Mouse (Mus musculus) hindbrain, embryonic 10.5 days (tissue): ENCODE data around the gene Gm7534. TPM values are rescaled to one million over a fixed set of nuclear protein-coding genes. Genes with fewer than 3 reads are reported as not detected.

Source experiments
- DNase-seq: peaks from one replicate; pipeline ENCODE4 v3.0.0-alpha.2; 2017; ENCODE audit warnings: low spot score
- H3K27ac ChIP-seq: fragments of 300-500 bp; sonication (generic); 2 replicates; pipeline ENCODE4 v1.5.1; 2016; ENCODE audit warnings: mild to moderate bottlenecking, moderate library complexity
- H3K27me3 ChIP-seq: fragments of 300-500 bp; sonication (generic); 2 replicates; pipeline ENCODE4 v1.6.1; 2016; ENCODE audit warnings: mild to moderate bottlenecking; ENCODE audit not compliant: poor library complexity, insufficient read depth, severe bottlenecking
- H3K36me3 ChIP-seq: fragments of 300-500 bp; sonication (generic); 2 replicates; pipeline ENCODE4 v1.6.1; 2016; ENCODE audit warnings: mild to moderate bottlenecking, moderate library complexity
- H3K4me1 ChIP-seq: fragments of 300-500 bp; sonication (generic); replicated peaks from 2 replicates; pipeline ENCODE4 v1.6.1; 2016; ENCODE audit warnings: mild to moderate bottlenecking
- H3K4me3 ChIP-seq: fragments of 300-500 bp; sonication (generic); 2 replicates; pipeline ENCODE4 v1.5.1; 2016; ENCODE audit warnings: mild to moderate bottlenecking, moderate library complexity
- H3K9me3 ChIP-seq: fragments of 300-500 bp; sonication (generic); 2 replicates; pipeline ENCODE4 v1.6.1; 2016; ENCODE audit warnings: mild to moderate bottlenecking, moderate library complexity
- WGBS: fragments of 180-500 bp; shearing (Covaris S2); methylation state at CpG from one replicate; pipeline ENCODE4 v1.1.7; 2016; 5-methylcytosine and 5-hydroxymethylcytosine counted together
- polyA plus RNA-seq: library from polyadenylated mRNA; unstranded; fragments of >200 nt; fragmentation: Nextera tagmentation; extraction: Ambion mirVana; gene quantifications from 2 replicates; pipeline ENCODE4 v1.2.1, GENCODE M21; 2016

Gene Gm7534
- not detected in 2 replicates for polyA plus RNA-seq

DNA sequence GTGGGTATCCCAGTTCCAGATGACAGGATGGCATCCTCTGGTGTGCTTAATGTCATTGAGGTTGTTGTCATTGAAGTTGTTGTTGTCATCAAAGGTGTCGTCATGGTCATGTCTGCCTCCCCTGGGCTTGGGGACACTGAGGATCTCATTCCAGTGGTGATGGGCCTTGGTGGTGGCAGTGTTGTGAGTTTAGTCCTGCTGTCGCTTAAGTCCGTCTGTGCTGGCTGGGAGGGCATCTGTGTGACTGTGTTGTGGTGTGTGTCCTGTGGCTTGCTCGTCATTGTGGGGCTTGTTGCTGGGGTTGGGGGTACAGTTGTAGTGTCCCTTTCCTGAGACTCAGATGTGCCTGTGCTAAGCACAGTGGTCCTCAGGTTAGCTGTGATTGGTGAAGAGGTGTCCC lies at the start of gene Gm7534:
Gene Gm7534, minus strand, starts transcription at position 101 of the 400 bp plus-strand sequence.
- H3K4me1 ChIP-seq = peaks cover 7% of the 10 kb centered on the region; the same call in 1 of the 2 replicates
- WGBS = 91% methylated on average over 4 of the region's 4 CpGs
- H3K4me3 ChIP-seq = no peak within 1 kb of the TSS
- no peaks in the 10 kb centered on the region for H3K9me3 ChIP-seq
- no peaks in the 10 kb centered on the region for H3K36me3 ChIP-seq
- H3K27me3 ChIP-seq = no peaks in the 10 kb centered on the region
- no peak within 1 kb of the TSS for H3K27ac ChIP-seq
- DNase-seq = no peak

DNA sequence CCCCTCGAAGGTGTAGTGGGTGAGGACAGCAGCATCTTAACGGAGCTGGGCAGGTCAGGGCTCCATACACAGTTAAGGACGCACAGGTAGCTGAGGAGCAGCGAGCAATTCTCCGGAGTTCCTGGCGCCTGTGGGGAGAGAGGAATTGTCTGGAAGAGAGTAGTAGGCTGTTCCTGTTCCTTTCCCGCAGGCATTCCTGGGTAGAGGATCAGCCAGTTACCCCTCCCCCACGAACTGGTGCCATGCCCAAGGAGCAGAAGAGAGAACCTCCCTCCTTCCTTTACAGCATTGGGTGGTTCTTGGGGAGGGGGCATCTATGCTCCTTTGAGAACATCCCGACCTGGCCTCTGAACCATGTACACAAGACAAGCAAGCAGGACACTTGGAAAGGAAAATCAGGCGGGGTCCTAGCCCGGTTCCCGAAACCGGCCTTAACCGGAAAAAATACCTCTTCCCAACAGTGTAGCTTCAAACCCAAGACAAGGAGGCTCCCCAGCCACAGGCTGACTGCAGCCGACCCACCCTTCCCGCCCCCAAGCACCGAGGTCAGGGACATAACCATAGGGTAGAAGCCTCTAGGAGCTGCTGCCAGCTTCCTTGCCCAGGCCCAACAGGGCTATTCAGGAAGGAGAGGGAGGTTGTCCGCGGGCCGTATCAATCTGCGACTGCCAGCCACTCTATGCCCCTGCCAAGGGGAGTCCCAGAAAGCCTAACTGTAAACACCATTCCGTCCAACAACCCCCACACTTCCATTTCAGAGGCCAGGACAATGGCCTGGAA lies 49.5 kb upstream of the Gm7534 start:
- Histone ChIP-seq H3K27ac (peak overlapping the region; percentile 86), H3K4me1 (peaks cover 99% of the 10 kb centered on the region), H3K4me3 (peak overlapping the region; percentile 58), H3K27me3 (peaks cover 89% of the 10 kb centered on the region), H3K9me3 (no peaks in the 10 kb centered on the region), H3K36me3 (no peaks in the 10 kb centered on the region)
- WGBS = 2% methylated on average over 22 of the region's 22 CpGs
- peak; percentile 42 for DNase-seq

DNA sequence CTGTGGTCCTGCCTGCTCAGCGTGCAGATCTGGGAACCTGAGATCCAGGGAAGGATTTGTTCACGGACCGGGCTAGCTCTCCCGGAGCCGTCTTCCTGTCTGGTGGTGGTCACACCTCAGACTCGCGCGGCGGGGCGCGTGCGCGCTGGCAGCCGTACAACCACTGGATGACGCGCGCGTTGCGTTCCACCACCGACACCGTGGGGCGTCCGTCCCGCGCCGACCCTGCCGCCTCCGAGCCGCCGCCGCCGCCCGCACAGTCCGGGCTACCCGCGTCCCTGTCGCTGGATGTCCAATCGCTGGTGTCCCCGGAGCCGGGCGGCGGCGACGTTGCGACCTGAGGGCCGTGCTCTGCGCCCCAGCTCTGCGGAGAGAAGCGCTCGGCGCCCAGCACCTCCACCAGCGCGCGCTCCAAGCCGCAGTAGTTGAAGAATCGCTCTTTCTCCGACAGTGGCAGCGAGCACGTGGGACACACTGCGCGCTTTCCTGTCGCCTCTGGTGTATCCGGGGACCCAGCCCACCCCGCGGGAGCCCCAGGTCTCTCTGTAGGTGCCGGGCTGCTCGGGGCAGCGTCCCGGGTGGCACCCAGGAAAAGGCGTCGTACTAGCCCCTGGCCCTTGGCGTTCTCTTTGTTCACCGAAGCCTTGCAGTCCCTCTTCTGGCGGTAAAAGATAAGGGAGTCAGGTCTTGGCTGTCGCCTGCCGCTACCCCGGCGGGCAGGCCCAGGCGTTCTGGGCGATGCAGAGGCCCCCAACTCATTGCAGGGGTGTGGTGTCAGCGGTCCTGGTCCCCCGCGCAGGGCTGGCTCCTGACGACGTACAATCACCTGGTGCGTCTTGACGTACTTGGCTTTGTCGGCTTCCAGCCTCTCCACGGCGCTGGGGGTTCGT lies 48.7 kb upstream of the Gm7534 start:
- Histone ChIP-seq H3K27me3 (peaks cover 98% of the 10 kb centered on the region), H3K36me3 (no peaks in the 10 kb centered on the region), H3K4me3 (peak overlapping the region; percentile 58), H3K27ac (peak overlapping the region; percentile 86), H3K9me3 (no peaks in the 10 kb centered on the region), H3K4me1 (peaks cover 97% of the 10 kb centered on the region)
- under 1% methylated on average over 91 of the region's 91 CpGs for whole genome bisulfite sequencing
- DNase-seq = peak; percentile 67

DNA sequence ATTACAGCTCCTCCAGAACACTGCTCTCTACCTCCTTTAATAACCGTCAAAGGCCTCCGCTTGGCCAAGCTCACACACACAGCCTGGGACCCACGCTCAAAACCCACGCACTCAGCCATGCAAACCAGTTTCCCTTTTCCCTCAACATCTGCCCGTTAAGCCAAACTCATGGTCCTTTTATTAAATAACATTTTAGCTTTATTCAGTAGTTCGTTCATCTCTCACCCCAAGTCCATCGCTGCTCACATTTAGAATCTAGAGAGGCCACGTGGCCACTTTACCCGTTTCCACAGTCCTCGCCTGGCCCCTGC lies 48.1 kb upstream of the Gm7534 start:
- H3K27ac ChIP-seq = peak overlapping the region; percentile 86
- peaks cover 97% of the 10 kb centered on the region for H3K4me1 ChIP-seq
- no peaks in the 10 kb centered on the region for H3K36me3 ChIP-seq
- DNase-seq = no peak
- 8% methylated on average over 10 of the region's 10 CpGs for WGBS
- H3K9me3 ChIP-seq = no peaks in the 10 kb centered on the region
- H3K27me3 ChIP-seq = peaks cover 100% of the 10 kb centered on the region
- peak overlapping the region; percentile 58 for H3K4me3 ChIP-seq

DNA sequence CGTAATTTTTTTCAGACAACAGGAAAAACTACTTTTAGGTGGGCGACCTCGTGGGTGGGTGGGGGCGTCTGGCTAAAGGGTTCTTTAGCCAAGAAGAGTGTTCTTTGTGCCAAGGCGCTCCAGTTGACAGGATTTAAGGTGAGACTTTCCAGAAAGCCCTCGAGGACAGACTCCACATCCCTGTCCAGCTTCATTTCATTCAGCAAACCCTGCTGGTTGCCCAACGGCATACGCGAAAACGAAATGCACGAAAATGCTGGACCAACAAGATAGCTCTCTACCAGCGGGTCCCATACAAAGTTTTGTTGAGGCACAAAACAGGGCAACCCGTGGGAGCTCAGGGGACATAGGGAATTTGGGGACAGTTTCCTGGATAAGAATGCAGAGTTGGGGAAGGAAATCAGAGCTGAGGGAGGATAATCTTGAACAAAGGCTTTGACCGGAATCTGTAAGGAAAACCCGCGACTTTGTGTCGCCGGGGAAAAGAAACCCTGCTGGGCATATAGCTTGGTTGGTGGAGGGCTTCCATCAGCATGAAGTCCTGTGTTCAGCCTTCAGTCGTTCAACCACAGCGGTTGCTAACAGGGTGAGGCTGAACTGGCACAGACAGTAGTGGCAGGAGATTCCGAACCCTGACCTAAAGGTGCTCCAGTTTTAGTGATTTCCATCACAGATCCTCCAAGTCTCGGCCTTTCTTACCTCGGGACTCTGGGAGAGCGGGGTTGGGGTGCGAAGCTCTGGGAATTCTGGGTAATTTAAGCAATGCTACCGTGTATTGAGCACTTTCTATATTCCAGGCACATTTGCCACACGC lies 47.5 kb upstream of the Gm7534 start:
- Histone ChIP-seq H3K4me3 (peak overlapping the region; percentile 58), H3K4me1 (peaks cover 97% of the 10 kb centered on the region), H3K9me3 (no peaks in the 10 kb centered on the region), H3K36me3 (no peaks in the 10 kb centered on the region), H3K27me3 (peaks cover 94% of the 10 kb centered on the region), H3K27ac (peak overlapping the region; percentile 86; the same call in 1 of the 2 replicates)
- 5% methylated on average over 27 of the region's 27 CpGs for WGBS
- DNase-seq = peak; percentile 40

DNA sequence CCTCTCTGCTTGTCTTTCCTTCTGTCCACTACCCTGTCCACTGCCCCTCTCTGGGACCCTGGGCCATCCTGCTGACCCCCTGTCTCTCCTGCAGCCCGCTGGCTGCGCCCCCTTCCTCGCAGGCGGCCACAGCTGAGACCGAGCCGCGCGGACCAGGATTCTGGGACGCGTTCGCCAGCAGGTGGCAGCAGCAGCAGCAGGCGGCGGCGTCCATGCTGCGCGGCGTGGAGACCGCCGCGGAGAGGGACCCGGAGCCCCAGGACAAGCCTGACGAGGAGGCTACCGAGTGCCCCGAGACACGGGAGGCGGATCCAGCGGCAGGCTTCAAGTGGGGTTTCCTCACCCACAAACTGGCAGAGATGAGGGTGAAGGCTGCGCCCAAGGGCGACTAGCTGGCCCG lies 46.8 kb upstream of the Gm7534 start:
- no peaks in the 10 kb centered on the region for H3K36me3 ChIP-seq
- peaks cover 87% of the 10 kb centered on the region for H3K27me3 ChIP-seq
- H3K27ac ChIP-seq = peak overlapping the region; percentile 60; the same call in 1 of the 2 replicates
- peak overlapping the region; percentile 58 for H3K4me3 ChIP-seq
- WGBS = 1% methylated on average over 30 of the region's 30 CpGs
- peak; percentile 83 for DNase-seq
- no peaks in the 10 kb centered on the region for H3K9me3 ChIP-seq
- peaks cover 96% of the 10 kb centered on the region for H3K4me1 ChIP-seq

DNA sequence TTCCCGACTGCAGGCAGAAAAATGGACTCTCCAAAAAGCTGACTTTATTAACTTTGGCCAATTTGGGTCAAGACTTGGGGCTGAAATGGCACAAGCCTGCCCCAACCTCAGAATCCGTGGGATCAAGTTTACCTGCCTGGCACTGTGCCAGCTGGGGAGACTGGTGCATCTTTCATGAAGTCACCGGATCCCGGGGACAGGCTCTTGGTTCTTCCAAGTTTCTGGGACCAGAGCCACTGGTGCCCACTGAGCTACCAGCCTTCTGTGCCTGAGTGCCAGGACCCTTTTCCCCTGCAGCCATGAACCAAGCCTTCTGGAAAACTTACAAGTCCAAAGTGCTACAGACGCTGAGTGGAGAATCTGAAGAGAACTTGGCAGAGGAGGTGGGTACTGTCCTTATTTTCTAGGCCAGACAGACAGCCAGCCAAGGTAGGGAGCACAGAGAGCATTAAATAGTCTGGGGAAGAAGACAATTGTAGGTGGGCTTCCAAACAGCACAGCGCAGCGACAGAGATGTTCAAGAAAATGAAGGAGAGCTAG lies 44.0 kb upstream of the Gm7534 start, which contains the start of gene Gm30191:
Gene Gm30191, plus strand, starts transcription at position 217 of the 540 bp plus-strand sequence.
- H3K36me3 ChIP-seq = peaks cover 10% of the 10 kb centered on the region
- 72% methylated on average over 7 of the region's 7 CpGs for WGBS
- no peak for DNase-seq
- no peaks in the 10 kb centered on the region for H3K9me3 ChIP-seq
- H3K4me1 ChIP-seq = peaks cover 80% of the 10 kb centered on the region
- peaks cover 59% of the 10 kb centered on the region for H3K27me3 ChIP-seq
- H3K27ac ChIP-seq = peak within 1 kb of the TSS; percentile 89
- H3K4me3 ChIP-seq = peak within 1 kb of the TSS; percentile 93

DNA sequence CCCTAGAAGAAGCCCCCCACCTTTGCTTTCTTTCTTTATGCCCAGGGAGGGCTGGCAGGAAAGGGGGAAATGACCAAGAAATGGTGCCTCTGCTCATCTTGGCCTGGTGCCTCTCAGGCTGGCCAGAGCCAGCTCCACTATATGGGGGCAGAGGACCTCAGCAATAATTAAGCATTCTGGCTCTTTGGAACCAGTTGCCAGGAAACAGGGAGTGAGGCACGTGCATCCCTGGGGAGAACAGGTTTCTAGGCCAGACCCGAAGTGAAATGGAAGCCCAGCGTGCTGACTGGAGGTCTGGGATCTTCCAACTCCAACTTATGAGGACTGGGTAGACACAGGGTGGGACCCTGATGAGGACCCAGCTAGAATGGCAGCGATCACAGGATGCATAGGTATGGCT lies 43.5 kb upstream of the Gm7534 start:
- Histone ChIP-seq H3K27me3 (peaks cover 53% of the 10 kb centered on the region), H3K4me3 (peak overlapping the region; percentile 93; the same call in 1 of the 2 replicates), H3K4me1 (peaks cover 75% of the 10 kb centered on the region), H3K27ac (peak overlapping the region; percentile 89; the same call in 1 of the 2 replicates), H3K36me3 (peaks cover 10% of the 10 kb centered on the region), H3K9me3 (no peaks in the 10 kb centered on the region)
- peak; percentile 31 for DNase-seq
- 29% methylated on average over 4 of the region's 4 CpGs for WGBS

DNA sequence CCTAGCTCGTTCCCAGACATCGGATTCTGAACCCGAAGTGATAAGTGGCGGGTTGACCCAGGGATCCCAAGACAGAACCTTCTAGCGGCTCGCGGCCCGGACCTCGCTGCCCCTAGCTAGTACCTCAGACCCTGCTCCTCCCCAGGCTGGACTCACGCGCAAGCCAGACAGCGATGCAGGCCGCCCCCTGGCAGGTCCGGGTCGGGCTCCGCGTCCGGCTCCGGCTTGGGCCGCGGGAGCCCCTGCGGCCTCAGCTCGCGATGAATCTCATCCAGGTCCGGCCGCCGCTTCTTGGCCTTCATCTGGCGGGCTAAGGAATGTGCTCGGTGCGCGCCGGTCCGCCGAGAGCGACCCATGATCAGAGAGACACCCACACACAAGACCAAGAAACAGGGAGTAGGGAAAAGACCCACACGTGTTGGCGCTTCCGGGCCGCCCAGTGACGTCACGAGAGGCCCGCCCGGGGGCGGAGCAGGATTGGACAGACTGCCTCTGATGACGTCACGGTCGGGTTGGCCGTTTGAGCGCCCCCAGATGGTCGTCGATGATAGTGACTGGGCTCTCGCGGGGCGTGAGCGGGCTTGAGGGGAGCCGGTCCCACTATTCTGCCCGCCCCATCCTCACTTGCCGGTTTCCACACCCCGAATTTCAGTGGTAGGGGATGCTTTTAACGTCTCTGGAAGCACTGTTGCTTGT lies 42.5 kb upstream of the Gm7534 start, which contains the start of gene Zfp593:
Gene Zfp593, minus strand, starts transcription at position 445 of the 696 bp plus-strand sequence.
- peak within 1 kb of the TSS; percentile 89 for H3K27ac ChIP-seq
- peaks cover 65% of the 10 kb centered on the region for H3K4me1 ChIP-seq

DNA sequence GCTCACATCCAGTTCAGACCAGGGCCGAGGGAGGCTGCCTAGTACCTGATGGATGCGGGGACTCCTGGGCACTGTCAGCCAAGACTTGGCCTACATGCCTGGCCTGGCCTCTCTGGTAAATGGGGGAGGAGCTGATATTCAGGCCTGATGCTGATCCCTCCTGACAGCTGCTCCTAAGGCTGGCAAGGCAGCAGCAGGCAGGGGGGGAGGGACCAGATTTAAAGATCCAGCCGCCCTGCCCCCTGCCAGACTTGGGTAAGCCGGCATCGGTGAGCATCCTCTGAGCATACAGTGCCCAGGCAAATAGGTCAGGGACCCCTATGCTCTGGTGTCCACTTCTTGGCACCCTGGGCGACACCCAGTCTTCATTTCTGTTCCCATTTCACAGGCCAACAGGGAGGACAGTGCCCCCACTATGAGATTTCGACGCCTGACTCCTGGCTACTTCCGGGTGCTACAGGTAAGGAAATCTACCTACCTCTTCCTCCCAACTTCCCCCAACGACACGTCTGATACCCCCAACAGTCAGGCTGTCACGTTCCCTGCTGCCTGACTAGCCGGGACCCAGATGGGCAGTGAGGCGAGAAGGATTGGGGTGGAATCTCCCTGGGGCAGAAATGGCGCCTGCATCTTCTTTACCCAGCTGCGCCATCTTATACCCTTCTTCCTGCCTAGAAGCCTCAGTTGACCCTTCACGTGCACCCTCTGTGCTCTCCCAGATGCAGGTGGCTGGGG lies 40.9 kb upstream of the Gm7534 start, which contains the start of gene E130218I03Rik:
Gene E130218I03Rik, plus strand, starts transcription at position 147 of the 735 bp plus-strand sequence.
- H3K27ac ChIP-seq = no peak within 1 kb of the TSS
- H3K9me3 ChIP-seq = no peaks in the 10 kb centered on the region
- WGBS = 91% methylated on average over 17 of the region's 17 CpGs
- H3K4me3 ChIP-seq = peak within 1 kb of the TSS; percentile 93
- H3K27me3 ChIP-seq = peaks cover 34% of the 10 kb centered on the region
- no peak for DNase-seq
- H3K36me3 ChIP-seq = peaks cover 10% of the 10 kb centered on the region
- H3K4me1 ChIP-seq = peaks cover 53% of the 10 kb centered on the region

More for the DNA sequence above, 42.5 kb upstream of the Gm7534 start, which contains the start of gene Zfp593:
- under 1% methylated on average over 60 of the region's 60 CpGs for WGBS
- DNase-seq = peak; percentile 94
- Histone ChIP-seq H3K27me3 (peaks cover 44% of the 10 kb centered on the region), H3K4me3 (peak within 1 kb of the TSS; percentile 93), H3K9me3 (no peaks in the 10 kb centered on the region), H3K36me3 (peaks cover 10% of the 10 kb centered on the region)

DNA sequence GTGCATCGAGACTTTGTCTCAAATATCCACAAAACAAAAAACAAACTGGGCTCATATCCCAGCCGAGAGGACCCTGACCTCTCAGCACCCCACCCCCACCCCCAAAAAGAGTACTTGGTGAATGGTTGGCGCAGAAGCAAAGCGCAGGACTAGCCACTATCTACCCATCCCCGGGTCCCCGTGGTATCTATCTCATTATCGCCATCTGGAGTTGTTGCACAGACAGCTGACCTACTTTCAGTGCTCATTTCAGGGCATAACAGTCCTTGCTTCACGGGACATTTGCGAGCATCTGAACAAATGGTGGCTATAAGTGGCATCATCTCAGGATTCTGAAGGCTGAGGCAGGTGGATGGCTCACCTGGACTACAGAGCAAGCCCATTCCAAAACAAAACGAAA lies 35.9 kb upstream of the Gm7534 start:
- DNase-seq = no peak
- peaks cover 22% of the 10 kb centered on the region for H3K4me1 ChIP-seq
- peaks cover 40% of the 10 kb centered on the region for H3K27me3 ChIP-seq
- H3K9me3 ChIP-seq = no peaks in the 10 kb centered on the region
- peak overlapping the region; percentile 25 for H3K4me3 ChIP-seq
- 18% methylated on average over 10 of the region's 10 CpGs for WGBS
- no peak overlapping the region for H3K27ac ChIP-seq
- H3K36me3 ChIP-seq = peaks cover 5% of the 10 kb centered on the region
